Mouse (Mus musculus): ENCODE data around the gene Prl2b1.

Gene Prl2b1

DNA sequence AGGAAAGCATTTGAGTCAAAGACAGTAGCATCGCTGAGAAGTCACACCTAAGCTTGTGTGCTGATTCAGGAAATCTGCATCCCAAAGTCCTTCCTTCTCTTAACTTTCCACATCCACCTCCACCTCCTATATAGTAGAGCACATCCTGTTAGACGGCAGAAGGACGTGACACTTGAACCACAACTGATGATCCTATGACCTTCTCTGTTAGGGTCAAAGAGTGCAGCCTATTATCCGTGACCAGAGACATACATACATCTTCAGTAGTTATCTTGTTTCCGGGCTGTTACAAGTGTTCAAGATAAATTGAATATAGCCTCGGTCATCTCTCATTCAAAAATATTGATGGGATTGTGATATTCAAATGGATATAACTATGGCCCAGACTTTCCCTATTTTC is at the start of gene Prl2b1:
Gene Prl2b1 (minus strand): TSS at position 101 of the 400 bp plus-strand sequence.
- DNase-seq (ENCODE audit: low read depth, low spot score): no peak

- no peak for DNase-seq (ENCODE audit: low read depth, low spot score)
Measured at GRCm38 (mm10) chr13:27438588-27438987, 47.9 kb upstream of the Prl2b1 start, which contains the start of gene Prl8a6. TSS of gene Prl8a6 (minus strand) at chr13:27438688.

DNA sequence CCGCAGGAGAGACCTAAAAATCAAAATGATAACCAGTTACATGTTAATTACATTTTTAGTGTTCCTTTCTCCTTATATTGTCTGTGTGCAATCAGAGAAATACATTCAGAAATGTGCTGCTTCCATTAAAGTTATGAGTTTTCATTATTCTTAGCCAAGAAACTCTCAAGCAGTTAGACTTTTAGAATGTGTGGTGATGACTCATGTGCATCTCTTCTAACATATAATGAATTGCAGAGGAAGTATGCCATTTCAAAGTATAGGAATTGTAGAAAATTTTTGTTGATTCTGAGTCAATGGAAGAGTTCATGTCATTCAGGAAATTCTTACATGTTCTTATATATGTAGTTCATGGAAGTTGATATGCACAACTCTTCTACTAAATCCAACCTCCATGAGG is 42.5 kb upstream of the Prl2b1 start:
- DNase-seq (ENCODE audit: low read depth, low spot score): no peak

- DNase-seq (ENCODE audit: low read depth, low spot score): no peak
Measured at GRCm38 (mm10) chr13:27413640-27414039, 23.0 kb upstream of the Prl2b1 start.

- DNase-seq (ENCODE audit: low read depth, low spot score): no peak
Measured at GRCm38 (mm10) chr13:27399061-27399724, 8.5 kb upstream of the Prl2b1 start.

DNA sequence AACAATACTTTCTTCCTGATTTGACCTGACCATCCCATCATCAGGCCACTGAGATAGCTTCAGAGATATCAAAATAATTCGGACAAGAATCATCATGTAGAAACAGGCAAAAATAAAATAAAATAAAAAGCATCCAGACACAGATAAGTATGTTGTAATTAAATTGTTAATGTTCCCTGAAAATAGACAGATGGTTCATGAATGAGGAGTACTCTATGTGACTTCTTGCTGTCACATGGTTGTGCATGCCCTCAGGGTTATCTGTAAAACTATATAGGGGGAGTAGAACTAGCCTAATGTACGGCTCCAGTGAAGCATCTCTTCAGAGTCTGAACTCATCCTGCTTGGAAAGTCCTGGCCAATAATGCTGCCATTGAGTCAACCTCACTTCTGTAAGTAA is 45.3 kb downstream of the Prl2b1 start, which contains the start of gene Prl8a2:
Gene Prl8a2 (plus strand): TSS at position 301 of the 400 bp plus-strand sequence.
- no peak for DNase-seq (ENCODE audit: low read depth, low spot score)

DNA sequence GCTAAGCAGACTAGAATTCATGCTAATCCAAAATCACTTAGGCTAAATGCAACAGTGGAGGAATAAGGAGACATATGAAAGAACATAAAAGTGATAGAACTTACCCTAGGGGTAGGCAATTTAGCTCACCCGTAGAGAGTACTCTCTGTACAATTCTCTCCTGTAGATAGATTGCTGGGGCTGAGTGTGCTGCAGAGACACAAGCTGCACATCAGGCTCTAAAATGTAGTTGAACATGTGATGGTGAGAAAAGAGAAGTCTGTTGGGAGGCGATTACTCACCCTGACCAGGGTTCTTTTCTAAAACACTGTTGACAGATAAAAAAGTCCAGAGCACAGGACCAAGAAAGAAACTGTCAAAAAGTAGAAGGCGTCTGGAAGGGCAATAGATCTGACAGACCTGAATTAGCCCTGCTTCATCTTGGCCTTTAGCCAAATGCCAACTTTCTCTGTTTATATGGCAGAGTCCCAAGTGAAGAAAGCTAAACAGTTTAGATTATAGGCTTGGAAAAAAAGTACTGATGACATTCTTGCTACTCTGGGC is 47.8 kb downstream of the Prl2b1 start:
- DNase-seq (ENCODE audit: low read depth, low spot score): no peak

DNA sequence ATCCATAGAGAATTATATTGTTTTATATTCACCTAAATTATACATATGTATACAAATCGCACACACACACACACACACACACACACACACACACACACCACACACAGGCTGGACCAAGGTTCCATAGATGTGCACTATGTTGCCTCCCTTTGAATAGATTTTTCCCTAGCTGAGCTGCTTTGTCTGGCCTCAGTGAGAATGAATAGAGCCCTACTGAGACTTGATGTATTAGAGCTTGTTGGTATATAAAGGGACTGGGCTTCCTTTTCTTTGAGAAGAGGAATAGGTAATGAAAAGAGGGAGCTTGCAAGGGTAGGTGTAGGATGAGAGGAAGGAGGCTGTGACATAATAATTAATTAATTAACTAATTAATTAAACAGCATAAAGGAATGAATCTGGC is 55.7 kb downstream of the Prl2b1 start:
- no peak for DNase-seq (ENCODE audit: low read depth, low spot score)

All from A20 (cell line).